Mouse (Mus musculus): ENCODE data around the gene Eri3.

GRCm38 (mm10) chr4:117581626-117582025 lies 31.5 kb downstream of the Eri3 start:
- TF ChIP-seq CTCF (IDR thresholded peaks at IDR 0.05; ENCODE audit: extremely low read depth, insufficient read depth, low read length) (no peak), POLR2A (IDR thresholded peaks at IDR 0.05; ENCODE audit: extremely low read depth, insufficient read depth, low read length) (no peak)

Data from cortical plate, adult 2 months (tissue).